In the genomic region with DNA sequence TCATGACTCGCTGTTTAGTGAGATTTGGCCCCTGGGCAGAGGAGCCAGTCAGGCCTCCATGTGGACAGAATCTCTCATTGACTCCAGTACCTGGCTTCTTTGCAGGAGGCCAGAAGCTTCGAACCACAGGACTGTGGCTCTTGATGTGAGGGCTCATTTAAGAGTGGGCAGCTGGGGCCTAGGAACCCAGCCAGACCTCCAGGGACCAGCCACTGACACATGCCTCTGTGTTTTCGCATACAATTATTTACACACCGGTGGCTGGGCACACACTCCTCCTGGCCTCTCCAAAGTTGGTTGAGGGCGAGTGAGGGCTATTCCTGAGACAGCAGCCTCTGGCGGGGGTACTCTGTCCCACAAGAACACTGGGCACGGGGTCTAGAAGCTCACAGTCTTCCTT, we compare ENCODE assay signal across 25 mouse cellular contexts. TPM values are rescaled to one million over a fixed set of nuclear protein-coding genes. Genes with fewer than 3 reads are reported as not detected.
A peak's percentile ranks its signal among the peaks of the same experiment; 100 is the strongest.
DNase-seq lines count a peak whose midpoint lies in the region; ATAC-seq and TF ChIP-seq lines count a peak whose summit lies in the region.
"Had no signal": no experiment of that assay in that cellular context is flagged by ENCODE, and none has a peak within 500 bp of the region (broad histone marks: within the 10 kb centered on the region; RNA-seq: fewer than 3 reads in every experiment).

No protein-coding gene starts in this region.

- no peak for TF ChIP-seq CTCF in stomach, postnatal 0 days (IDR thresholded peaks at IDR 0.05; ENCODE audit: low read depth)

- H3K4me1 ChIP-seq in embryonic facial prominence, embryonic 12.5 days: peaks cover 3% of the 10 kb centered on the region; the same call in 1 of the 2 replicates
- H3K4me1 ChIP-seq in embryonic facial prominence, embryonic 10.5 days: peaks cover 38% of the 10 kb centered on the region
- no peaks in the 10 kb centered on the region; the same call in 1 of the 2 replicates for H3K4me1 ChIP-seq in stomach, embryonic 16.5 days (ENCODE audit: control insufficient read depth, insufficient read depth, low read length)
- no peaks in the 10 kb centered on the region for H3K4me1 ChIP-seq in stomach, postnatal 0 days (replicated peaks; ENCODE audit: control insufficient read depth, insufficient read depth)

- H3K9ac ChIP-seq in embryonic facial prominence, embryonic 12.5 days: 0 out of 2 replicates have a peak overlapping the region, but pooled peaks have one; percentile 2
- H3K9ac ChIP-seq in stomach, embryonic 16.5 days (ENCODE audit: low read length): 0 out of 2 replicates have a peak overlapping the region, but pooled peaks have one; percentile 17
- no peak overlapping the region for H3K9ac ChIP-seq in stomach, postnatal 0 days (ENCODE audit: low read length)
- H3K9ac ChIP-seq: embryonic facial prominence, embryonic 13.5 days; embryonic facial prominence, embryonic 15.5 days; forebrain, embryonic 12.5 days had no signal

- H3K27me3 ChIP-seq in embryonic facial prominence, embryonic 12.5 days: no peaks in the 10 kb centered on the region
- H3K27me3 ChIP-seq in embryonic facial prominence, embryonic 10.5 days (replicated peaks; ENCODE audit: low read depth, poor library complexity, severe bottlenecking): peaks cover 10% of the 10 kb centered on the region; the same call in 1 of the 2 replicates
- no peaks in the 10 kb centered on the region for H3K27me3 ChIP-seq in stomach, embryonic 16.5 days (ENCODE audit: control insufficient read depth, insufficient read depth, low read length)
- H3K27me3 ChIP-seq in stomach, postnatal 0 days (ENCODE audit: control insufficient read depth, insufficient read depth, low read length): no peaks in the 10 kb centered on the region
- H3K27me3 ChIP-seq: CH12.LX; embryonic facial prominence, embryonic 13.5 days; embryonic facial prominence, embryonic 15.5 days had no signal

- no peak overlapping the region for H3K4me3 ChIP-seq in embryonic facial prominence, embryonic 12.5 days
- no peak overlapping the region for H3K4me3 ChIP-seq in embryonic facial prominence, embryonic 10.5 days
- no peak overlapping the region for H3K4me3 ChIP-seq in stomach, embryonic 16.5 days (replicated peaks; ENCODE audit: low read length)
- no peak overlapping the region for H3K4me3 ChIP-seq in stomach, postnatal 0 days (ENCODE audit: low read depth, low read length)
- H3K4me3 ChIP-seq: embryonic facial prominence, embryonic 13.5 days; embryonic facial prominence, embryonic 15.5 days; erythroblast, embryonic 14.5 days; forebrain, embryonic 10.5 days; forebrain, embryonic 12.5 days had no signal

- ATAC-seq in embryonic facial prominence, embryonic 12.5 days (ENCODE audit: insufficient number of reproducible peaks, insufficient read depth, low FRiP score, low TSS enrichment): no peak
- no peak for ATAC-seq in stomach, embryonic 16.5 days (ENCODE audit: insufficient read depth, low FRiP score)
- ATAC-seq in stomach, postnatal 0 days (ENCODE audit: low FRiP score, low TSS enrichment): no peak
- ATAC-seq in CD4-positive, CD25-positive, alpha-beta regulatory T cell, adult 4 months: no peak
- ATAC-seq: forebrain, embryonic 14.5 days; forebrain, embryonic 16.5 days had no signal

- TF ChIP-seq EP300 in stomach, postnatal 0 days (optimal IDR thresholded peaks at IDR 0.05): no peak

- no peak overlapping the region for H3K27ac ChIP-seq in embryonic facial prominence, embryonic 12.5 days
- H3K27ac ChIP-seq in embryonic facial prominence, embryonic 10.5 days (replicated peaks): no peak overlapping the region
- H3K27ac ChIP-seq in stomach, embryonic 16.5 days (ENCODE audit: low read length): no peak overlapping the region
- no peak overlapping the region for H3K27ac ChIP-seq in stomach, postnatal 0 days (replicated peaks)
- H3K27ac ChIP-seq: embryonic facial prominence, embryonic 13.5 days; embryonic facial prominence, embryonic 15.5 days; forebrain, embryonic 10.5 days; forebrain, embryonic 12.5 days had no signal

- H3K4me2 ChIP-seq in embryonic facial prominence, embryonic 12.5 days (replicated peaks): no peak overlapping the region
- no peak overlapping the region for H3K4me2 ChIP-seq in stomach, embryonic 16.5 days (ENCODE audit: low read depth, low read length)
- no peak overlapping the region for H3K4me2 ChIP-seq in stomach, postnatal 0 days (replicated peaks; ENCODE audit: low read depth)
- H3K4me2 ChIP-seq: embryonic facial prominence, embryonic 13.5 days; embryonic facial prominence, embryonic 15.5 days; forebrain, embryonic 12.5 days had no signal

- H3K9me3 ChIP-seq in embryonic facial prominence, embryonic 12.5 days: no peaks in the 10 kb centered on the region
- H3K9me3 ChIP-seq in embryonic facial prominence, embryonic 10.5 days: no peaks in the 10 kb centered on the region
- H3K9me3 ChIP-seq in stomach, embryonic 16.5 days (replicated peaks; ENCODE audit: control insufficient read depth, low read length): no peaks in the 10 kb centered on the region
- H3K9me3 ChIP-seq in stomach, postnatal 0 days (ENCODE audit: control insufficient read depth, low read length): no peaks in the 10 kb centered on the region
- H3K9me3 ChIP-seq: embryonic facial prominence, embryonic 13.5 days; embryonic facial prominence, embryonic 15.5 days; forebrain, embryonic 12.5 days; G1E had no signal

- 79% methylated on average over 7 of the region's 7 CpGs for WGBS in embryonic facial prominence, embryonic 12.5 days
- 82% methylated on average over 7 of the region's 7 CpGs for WGBS in embryonic facial prominence, embryonic 10.5 days
- 82% methylated on average over 7 of the region's 7 CpGs for WGBS in stomach, embryonic 16.5 days
- WGBS in stomach, postnatal 0 days: 73% methylated on average over 7 of the region's 7 CpGs

- H3K36me3 ChIP-seq in embryonic facial prominence, embryonic 12.5 days: no peaks in the 10 kb centered on the region; the same call in 1 of the 2 replicates
- no peaks in the 10 kb centered on the region for H3K36me3 ChIP-seq in embryonic facial prominence, embryonic 10.5 days (replicated peaks)
- no peaks in the 10 kb centered on the region for H3K36me3 ChIP-seq in stomach, embryonic 16.5 days (ENCODE audit: control insufficient read depth, insufficient read depth, low read length)
- H3K36me3 ChIP-seq in stomach, postnatal 0 days (ENCODE audit: control insufficient read depth, insufficient read depth, low read length): no peaks in the 10 kb centered on the region
- H3K36me3 ChIP-seq: embryonic facial prominence, embryonic 13.5 days; embryonic facial prominence, embryonic 15.5 days; forebrain, embryonic 10.5 days; forebrain, embryonic 12.5 days; G1E had no signal

- DNase-seq in embryonic facial prominence, embryonic 10.5 days (ENCODE audit: low spot score): no peak
- DNase-seq in stomach, postnatal 0 days (ENCODE audit: low spot score): no peak
- DNase-seq: adrenal gland, adult 2 months; adrenal gland, postnatal 10 days; adrenal gland, postnatal 25 days; cerebellum, adult 11 months; cerebellum, adult 18-20 months; cerebellum, adult 9-10 months; cerebellum, postnatal 36 days; embryo, embryonic 11 days had no signal

RNA-seq across cellular contexts. Expression of gene Slc2a7, which starts 8.4 kb away (rescaled TPM):
- polyA plus RNA-seq in embryonic facial prominence, embryonic 12.5 days (2016; fragmentation: Nextera tagmentation; extraction: Ambion mirVana): not detected in 2 replicates
- not detected in 2 replicates for polyA plus RNA-seq in embryonic facial prominence, embryonic 10.5 days (2016; fragmentation: Nextera tagmentation; extraction: Ambion mirVana)
- polyA plus RNA-seq in stomach, embryonic 16.5 days (2015; fragmentation: Nextera tagmentation; extraction: Ambion mirVana): 0.14 TPM in 1 of 2 replicates, not detected in the other
- polyA plus RNA-seq in stomach, postnatal 0 days (2015; fragmentation: Nextera tagmentation; extraction: Ambion mirVana): 0.24 TPM in 1 of 2 replicates, not detected in the other
- polyA plus RNA-seq in CD4-positive, CD25-positive, alpha-beta regulatory T cell, adult 4 months (2017; shearing (Covaris generic)): not detected
- polyA plus RNA-seq: adrenal gland, adult 2 months; brain, embryonic 14.5 days; C2C12; embryonic facial prominence, embryonic 13.5 days; embryonic facial prominence, embryonic 15.5 days; erythroblast, embryonic 14.5 days; forebrain, embryonic 10.5 days; forebrain, embryonic 12.5 days; forebrain, embryonic 14.5 days; forebrain, embryonic 16.5 days; frontal cortex, adult 2 months; G1E had no signal

RNA-seq across cellular contexts. Expression of gene Slc2a5, which starts 21.3 kb away (rescaled TPM):
- 1.0 and 1.3 TPM in 2 replicates for polyA plus RNA-seq in embryonic facial prominence, embryonic 12.5 days (2016; fragmentation: Nextera tagmentation; extraction: Ambion mirVana)
- 1.4 and 1.7 TPM in 2 replicates for polyA plus RNA-seq in embryonic facial prominence, embryonic 10.5 days (2016; fragmentation: Nextera tagmentation; extraction: Ambion mirVana)
- polyA plus RNA-seq in stomach, embryonic 16.5 days (2015; fragmentation: Nextera tagmentation; extraction: Ambion mirVana): 1.00 and 1.8 TPM in 2 replicates
- 0.76 and 0.80 TPM in 2 replicates for polyA plus RNA-seq in stomach, postnatal 0 days (2015; fragmentation: Nextera tagmentation; extraction: Ambion mirVana)
- not detected for polyA plus RNA-seq in CD4-positive, CD25-positive, alpha-beta regulatory T cell, adult 4 months (2017; shearing (Covaris generic))
- polyA plus RNA-seq: C2C12; erythroblast, embryonic 14.5 days; G1E had no signal

RNA-seq across cellular contexts. Expression of gene Gpr157, which starts 53.2 kb away (rescaled TPM):
- polyA plus RNA-seq in embryonic facial prominence, embryonic 12.5 days (2016; fragmentation: Nextera tagmentation; extraction: Ambion mirVana): 0.75 and 1.1 TPM in 2 replicates
- 0.49 and 0.55 TPM in 2 replicates for polyA plus RNA-seq in embryonic facial prominence, embryonic 10.5 days (2016; fragmentation: Nextera tagmentation; extraction: Ambion mirVana)
- 1.5 TPM in 2 replicates for polyA plus RNA-seq in stomach, embryonic 16.5 days (2015; fragmentation: Nextera tagmentation; extraction: Ambion mirVana)
- polyA plus RNA-seq in stomach, postnatal 0 days (2015; fragmentation: Nextera tagmentation; extraction: Ambion mirVana): 0.55 and 0.75 TPM in 2 replicates
- under 1 TPM; 0.15 to 0.30 TPM for polyA plus RNA-seq in CD4-positive, CD25-positive, alpha-beta regulatory T cell, adult 4 months (2017; shearing (Covaris generic))
